Mouse (Mus musculus) liver, embryonic 14.5 days (tissue): ENCODE results near the gene Kcnh6. TPM values are rescaled to one million over a fixed set of nuclear protein-coding genes. Genes with fewer than 3 reads are reported as not detected.

ENCODE experiments used
- ATAC-seq: fragments of 200-750 bp; cut with Nextera tagmentation; 2 replicates; pipeline ENCODE4 v1.8.0; 2017; ENCODE audit warnings: moderate number of reproducible peaks, mild to moderate bottlenecking, moderate library complexity; ENCODE audit not compliant: insufficient read depth
- DNase-seq, 3 experiments: peaks; one replicate each; pipeline ENCODE4 v3.0.0-alpha.2; 2012 to 2013; ENCODE audit warnings: low read depth in 3 of 3, low spot score in 3 of 3
- H3K27ac ChIP-seq: fragments of 300-500 bp; sonication (generic); 2 replicates; pipeline ENCODE4 v1.5.1; 2014; ENCODE audit warnings: moderate library complexity, mild to moderate bottlenecking, control low read depth, inconsistent platforms
- H3K27me3 ChIP-seq: fragments of 300-500 bp; sonication (generic); 2 replicates; pipeline ENCODE4 v1.6.1; 2014; ENCODE audit warnings: mild to moderate bottlenecking, low read length, moderate library complexity; ENCODE audit not compliant: control insufficient read depth, insufficient read depth
- H3K36me3 ChIP-seq: fragments of 300-500 bp; sonication (generic); replicated peaks from 2 replicates; pipeline ENCODE4 v1.6.1; 2014; ENCODE audit warnings: low read depth; ENCODE audit not compliant: control insufficient read depth, insufficient read depth
- H3K4me1 ChIP-seq, 2 experiments: fragments of 200-500 bp in 1 of 2; fragments of 300-500 bp in 1 of 2; sonication (generic) in 1 of 2; replicated peaks; 2 replicates each; pipeline ENCODE4 v1.6.1; 2012 to 2014; ENCODE audit warnings: antibody characterized with exemption in 1 of 2, inconsistent platforms in 1 of 2, low read length in 1 of 2; ENCODE audit not compliant: control insufficient read depth in 2 of 2, insufficient read depth in 2 of 2
- H3K4me2 ChIP-seq: fragments of 300-500 bp; sonication (generic); 2 replicates; pipeline ENCODE4 v1.6.1; 2014; ENCODE audit warnings: low read depth, mild to moderate bottlenecking, control low read depth, moderate library complexity
- H3K4me3 ChIP-seq, 2 experiments: fragments of 200-500 bp in 1 of 2; fragments of 300-500 bp in 1 of 2; sonication (generic) in 1 of 2; 2 replicates each; pipeline ENCODE4 v1.5.1; 2012 to 2014; ENCODE audit warnings: low read depth in 2 of 2, low read length in 2 of 2, mild to moderate bottlenecking in 2 of 2, control low read depth in 1 of 2, inconsistent platforms in 1 of 2, moderate library complexity in 1 of 2; ENCODE audit not compliant: insufficient read depth in 1 of 2
- H3K9ac ChIP-seq: fragments of 300-500 bp; sonication (generic); replicated peaks from 2 replicates; pipeline ENCODE4 v1.6.1; 2014; ENCODE audit warnings: mild to moderate bottlenecking, control low read depth, moderate library complexity
- H3K9me3 ChIP-seq: fragments of 300-500 bp; sonication (generic); 2 replicates; pipeline ENCODE4 v1.6.1; 2016; ENCODE audit warnings: low read length, mixed read lengths; ENCODE audit not compliant: control insufficient read depth
- CTCF ChIP-seq: IDR thresholded peaks from 2 replicates; pipeline ENCODE4 v1.5.1; 2016; ENCODE audit warnings: antibody characterized with exemption, low read depth, control low read depth
- EP300 ChIP-seq: IDR thresholded peaks from 2 replicates; pipeline ENCODE4 v1.6.1; 2016; ENCODE audit warnings: antibody characterized with exemption, low read depth
- WGBS: fragments of 180-500 bp; shearing (Covaris S2); extraction: QIAGEN DNeasy Blood & Tissue Kit; methylation state at CpG from one replicate; pipeline ENCODE4 v1.1.7; 2014; ENCODE audit not compliant: insufficient replicate concordance; 5-methylcytosine and 5-hydroxymethylcytosine counted together
- polyA plus RNA-seq, 2 experiments: library from polyadenylated mRNA; depleted of rRNA in 1 of 2; stranded (reverse) in 1 of 2; unstranded in 1 of 2; fragments of >200 nt; fragmentation: Nextera tagmentation in 1 of 2; extraction: Ambion mirVana in 1 of 2; gene quantifications; 2 replicates each; pipeline versions ENCODE4 v1.2.1 to v1.2.3; 2012 to 2014

Kcnh6 gene
- polyA plus RNA-seq, 2 experiments: 0.01 TPM; not detected in 1

- Histone ChIP-seq H3K4me1 (no peaks in the 10 kb centered on the region), H3K36me3 (no peaks in the 10 kb centered on the region), H3K27me3 (no peaks in the 10 kb centered on the region), H3K27ac (no peak overlapping the region), H3K4me3 (no peak overlapping the region), H3K4me2 (no peak overlapping the region), H3K9me3 (no peaks in the 10 kb centered on the region), H3K9ac (no peak overlapping the region)
- TF ChIP-seq EP300 (no peak), CTCF (no peak)
- WGBS: 77% methylated on average over 5 of the region's 5 CpGs
- no peak for ATAC-seq
- no peak for DNase-seq
Observed at GRCm38 (mm10) chr11:105975636-105976035, 32.3 kb upstream of the Kcnh6 start.

DNA sequence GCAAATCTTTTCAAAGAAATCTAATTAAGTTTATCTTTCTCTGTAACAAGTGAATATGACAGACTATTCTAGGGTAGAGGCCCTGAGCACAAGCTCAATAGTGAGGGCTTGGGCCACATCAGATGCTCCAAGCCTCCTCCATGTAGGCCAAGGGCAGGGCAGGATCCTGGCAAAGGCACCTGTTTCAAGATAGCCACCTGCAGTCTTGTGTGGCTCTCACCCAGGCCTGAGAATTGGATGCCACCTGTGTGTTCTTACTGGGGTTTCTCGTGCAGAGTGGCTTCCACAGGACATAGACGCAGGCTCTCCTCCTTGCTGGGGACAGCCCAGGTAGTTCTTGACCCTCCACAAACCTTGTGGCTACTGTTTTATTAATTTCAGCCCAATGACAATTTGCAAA lies 29.7 kb upstream of the Kcnh6 start:
- no peak for DNase-seq
- H3K4me2 ChIP-seq: no peak overlapping the region
- ATAC-seq: no peak
- H3K27ac ChIP-seq: no peak overlapping the region
- no peaks in the 10 kb centered on the region for H3K27me3 ChIP-seq
- no peaks in the 10 kb centered on the region for H3K36me3 ChIP-seq
- H3K4me3 ChIP-seq: no peak overlapping the region
- H3K4me1 ChIP-seq: no peaks in the 10 kb centered on the region
- 59% methylated on average over 2 of the region's 2 CpGs for WGBS
- H3K9ac ChIP-seq: no peak overlapping the region
- H3K9me3 ChIP-seq: no peaks in the 10 kb centered on the region
- TF ChIP-seq CTCF (no peak), EP300 (no peak)

DNA sequence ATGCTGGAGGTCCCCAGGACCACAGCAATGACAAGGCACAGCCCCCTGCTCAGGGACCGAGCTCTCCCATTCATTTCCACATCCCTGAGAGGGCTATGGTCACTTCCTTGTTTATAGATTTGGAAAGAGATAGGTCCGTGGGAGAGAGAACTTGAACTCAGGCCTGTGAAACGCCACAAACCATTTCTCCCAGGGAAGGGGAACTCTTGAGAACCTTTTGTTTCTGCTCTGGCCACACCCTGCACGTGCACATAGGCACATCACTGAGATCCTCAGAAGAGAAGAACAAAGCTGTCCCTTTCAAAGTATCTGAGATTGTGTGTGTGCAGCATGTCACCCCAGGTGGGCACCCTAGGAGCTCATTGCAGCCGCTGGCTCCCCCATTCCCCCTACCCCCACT lies 29.3 kb upstream of the Kcnh6 start:
- ATAC-seq: no peak

DNA sequence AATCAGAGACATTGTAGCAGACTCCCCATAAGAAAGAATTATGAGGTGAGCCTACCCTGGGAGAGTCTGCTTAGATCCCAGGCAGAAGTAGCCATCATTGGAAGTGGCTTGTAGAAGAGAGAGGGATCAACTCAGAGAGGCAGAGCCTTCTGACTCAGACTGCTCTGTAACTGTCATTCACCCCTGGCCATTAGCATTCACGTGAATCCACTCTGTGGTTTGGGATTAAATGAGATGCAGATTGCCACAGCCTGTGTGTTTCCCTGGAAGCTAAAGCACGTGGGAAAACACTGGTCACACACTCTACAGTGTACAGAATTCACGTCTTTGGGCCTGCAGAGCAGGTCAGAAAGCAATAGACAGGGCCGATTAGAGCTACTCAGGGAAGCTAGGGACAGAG lies 23.5 kb upstream of the Kcnh6 start:
- H3K27me3 ChIP-seq: no peaks in the 10 kb centered on the region
- no peaks in the 10 kb centered on the region for H3K9me3 ChIP-seq
- no peak for ATAC-seq
- no peak overlapping the region for H3K4me3 ChIP-seq
- H3K4me2 ChIP-seq: no peak overlapping the region
- H3K4me1 ChIP-seq: no peaks in the 10 kb centered on the region
- no peak for DNase-seq
- TF ChIP-seq CTCF (no peak), EP300 (no peak)
- H3K9ac ChIP-seq: no peak overlapping the region
- no peaks in the 10 kb centered on the region for H3K36me3 ChIP-seq
- 39% methylated on average over 4 of the region's 4 CpGs for WGBS
- no peak overlapping the region for H3K27ac ChIP-seq

More for the DNA sequence above, 29.3 kb upstream of the Kcnh6 start:
- Histone ChIP-seq H3K27ac (no peak overlapping the region), H3K4me1 (no peaks in the 10 kb centered on the region), H3K9ac (no peak overlapping the region), H3K9me3 (no peaks in the 10 kb centered on the region), H3K27me3 (no peaks in the 10 kb centered on the region), H3K36me3 (no peaks in the 10 kb centered on the region), H3K4me2 (no peak overlapping the region), H3K4me3 (no peak overlapping the region)
- 38% methylated on average over 5 of the region's 5 CpGs for WGBS
- DNase-seq: no peak
- TF ChIP-seq EP300: no peak
- no peak for TF ChIP-seq CTCF

DNA sequence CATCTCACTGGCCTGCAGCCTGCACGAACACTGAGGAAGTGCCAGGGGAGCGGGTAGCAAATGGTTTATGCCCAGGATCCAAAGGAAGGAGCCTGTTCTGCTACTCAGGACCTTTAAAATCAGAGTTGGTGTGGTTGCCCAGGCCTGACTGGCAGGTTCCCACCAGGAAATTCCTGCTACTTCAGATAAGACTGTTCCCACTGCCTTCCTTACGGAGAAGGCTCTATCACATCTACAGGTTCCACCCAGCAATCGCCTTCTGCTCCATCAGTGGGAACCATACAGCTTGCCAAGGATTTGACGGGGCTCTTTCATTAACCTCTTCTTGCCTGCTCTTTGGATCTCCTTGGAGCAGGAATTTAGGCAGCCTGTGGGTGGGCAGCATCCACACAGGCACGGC lies 20.5 kb upstream of the Kcnh6 start:
- H3K27ac ChIP-seq: no peak overlapping the region
- no peaks in the 10 kb centered on the region for H3K27me3 ChIP-seq
- H3K4me1 ChIP-seq: peaks cover 0 to 2% of the 10 kb centered on the region in 2 experiments; a peak in 1 of 4 replicates
- no peak for ATAC-seq
- H3K9ac ChIP-seq: no peak overlapping the region
- H3K9me3 ChIP-seq: no peaks in the 10 kb centered on the region
- no peak for DNase-seq
- H3K36me3 ChIP-seq: no peaks in the 10 kb centered on the region
- 35% methylated on average over 6 of the region's 6 CpGs for WGBS
- TF ChIP-seq EP300 (no peak), CTCF (no peak)
- no peak overlapping the region for H3K4me3 ChIP-seq
- H3K4me2 ChIP-seq: no peak overlapping the region
